19 mouse cellular contexts compared by ENCODE assay signal in genomic region chr10:99417591-99417990, GRCm38 (mm10).
DNase-seq lines count a peak whose midpoint lies in the region; ATAC-seq and TF ChIP-seq lines count a peak whose summit lies in the region.
"Had no signal": no experiment of that assay in that cellular context is flagged by ENCODE, and none has a peak within 500 bp of the region (broad histone marks: within the 10 kb centered on the region; RNA-seq: fewer than 3 reads in every experiment).

No protein-coding gene starts in this region.

- H3K36me3 ChIP-seq in forebrain, embryonic 12.5 days (replicated peaks), result no peaks in the 10 kb centered on the region
- no peaks in the 10 kb centered on the region for H3K36me3 ChIP-seq in forebrain, embryonic 16.5 days (ENCODE audit: control insufficient read depth, insufficient read depth)
- H3K36me3 ChIP-seq in midbrain, embryonic 10.5 days, result no peaks in the 10 kb centered on the region
- no peaks in the 10 kb centered on the region for H3K36me3 ChIP-seq in midbrain, embryonic 15.5 days (replicated peaks)
- H3K36me3 ChIP-seq in ES-Bruce4 (ENCODE audit: control insufficient read depth, insufficient read depth, low read length, poor library complexity, severe bottlenecking), result no peaks in the 10 kb centered on the region
- H3K36me3 ChIP-seq: heart, embryonic 12.5 days; limb, embryonic 15.5 days; liver, embryonic 15.5 days had no signal

- no peak for TF ChIP-seq CTCF in ES-Bruce4 (IDR thresholded peaks at IDR 0.05; ENCODE audit: low read depth, low read length)

- H3K27ac ChIP-seq in forebrain, embryonic 12.5 days, result no peak overlapping the region
- no peak overlapping the region for H3K27ac ChIP-seq in forebrain, embryonic 16.5 days (ENCODE audit: low read length)
- H3K27ac ChIP-seq in midbrain, embryonic 10.5 days (replicated peaks), result no peak overlapping the region
- H3K27ac ChIP-seq in midbrain, embryonic 15.5 days, result no peak overlapping the region
- no peak overlapping the region for H3K27ac ChIP-seq in ES-Bruce4 (ENCODE audit: insufficient read depth, low read length)
- H3K27ac ChIP-seq: gastrocnemius, adult 2 months; hindbrain, postnatal 0 days; kidney, postnatal 0 days; limb, embryonic 15.5 days; liver, embryonic 15.5 days had no signal

- no peak overlapping the region for H3K4me3 ChIP-seq in forebrain, embryonic 12.5 days (replicated peaks)
- H3K4me3 ChIP-seq in forebrain, embryonic 16.5 days (replicated peaks; ENCODE audit: low read length), result no peak overlapping the region
- no peak overlapping the region for H3K4me3 ChIP-seq in midbrain, embryonic 10.5 days
- H3K4me3 ChIP-seq in midbrain, embryonic 15.5 days, result no peak overlapping the region
- no peak overlapping the region for H3K4me3 ChIP-seq in ES-Bruce4 (ENCODE audit: low read depth, low read length)
- H3K4me3 ChIP-seq: gastrocnemius, adult 2 months; heart, embryonic 12.5 days; limb, embryonic 15.5 days; liver, embryonic 15.5 days had no signal

- ATAC-seq in forebrain, embryonic 12.5 days (ENCODE audit: low FRiP score), result 0 out of 2 replicates have a peak, but pooled peaks have one; percentile 47
- ATAC-seq in forebrain, embryonic 16.5 days, result no peak
- ATAC-seq in midbrain, embryonic 15.5 days (replicated peaks), result no peak
- ATAC-seq: hindbrain, postnatal 0 days had no signal

- no peak overlapping the region for H3K9ac ChIP-seq in forebrain, embryonic 12.5 days
- H3K9ac ChIP-seq in forebrain, embryonic 16.5 days (replicated peaks; ENCODE audit: low read depth, low read length), result no peak overlapping the region
- no peak overlapping the region for H3K9ac ChIP-seq in midbrain, embryonic 15.5 days
- no peak overlapping the region for H3K9ac ChIP-seq in ES-Bruce4 (ENCODE audit: low read depth, poor library complexity, severe bottlenecking)
- H3K9ac ChIP-seq: heart, embryonic 12.5 days; limb, embryonic 15.5 days; liver, embryonic 15.5 days had no signal

- intact Hi-C loops in left cerebral cortex, postnatal 10 days (cut with DNase I), result no loop called here

- 30% methylated on average over 7 of the region's 7 CpGs for WGBS in forebrain, embryonic 12.5 days
- 34% methylated on average over 7 of the region's 7 CpGs for WGBS in forebrain, embryonic 16.5 days
- WGBS in midbrain, embryonic 10.5 days, result 45% methylated on average over 7 of the region's 7 CpGs
- 43% methylated on average over 7 of the region's 7 CpGs for WGBS in midbrain, embryonic 15.5 days

- 0 out of 2 replicates have a peak, but pooled peaks have one; percentile 5 for TF ChIP-seq EP300 in ES-Bruce4 (IDR thresholded peaks at IDR 0.05; ENCODE audit: insufficient read depth, low read depth, low read length)

- H3K9me3 ChIP-seq in forebrain, embryonic 12.5 days, result no peaks in the 10 kb centered on the region
- H3K9me3 ChIP-seq in forebrain, embryonic 16.5 days (ENCODE audit: control insufficient read depth, low read length), result no peaks in the 10 kb centered on the region
- H3K9me3 ChIP-seq in midbrain, embryonic 10.5 days (replicated peaks), result no peaks in the 10 kb centered on the region
- no peaks in the 10 kb centered on the region for H3K9me3 ChIP-seq in midbrain, embryonic 15.5 days
- H3K9me3 ChIP-seq in ES-Bruce4 (replicated peaks; ENCODE audit: control insufficient read depth, insufficient read depth, low read length, poor library complexity, severe bottlenecking), result no peaks in the 10 kb centered on the region
- H3K9me3 ChIP-seq: limb, embryonic 15.5 days; liver, embryonic 15.5 days had no signal

- TF ChIP-seq POLR2A in ES-Bruce4 (IDR thresholded peaks at IDR 0.05; ENCODE audit: insufficient read depth, low read length), result no peak

- peaks cover 17% of the 10 kb centered on the region for H3K4me1 ChIP-seq in forebrain, embryonic 12.5 days
- peaks cover 8% of the 10 kb centered on the region for H3K4me1 ChIP-seq in forebrain, embryonic 16.5 days (replicated peaks; ENCODE audit: control insufficient read depth, insufficient read depth, low read length)
- H3K4me1 ChIP-seq in midbrain, embryonic 10.5 days, result peaks cover 18% of the 10 kb centered on the region
- no peaks in the 10 kb centered on the region for H3K4me1 ChIP-seq in midbrain, embryonic 15.5 days
- no peaks in the 10 kb centered on the region for H3K4me1 ChIP-seq in ES-Bruce4 (ENCODE audit: control insufficient read depth, insufficient read depth, low read length)
- H3K4me1 ChIP-seq: heart, embryonic 12.5 days; limb, embryonic 15.5 days; liver, embryonic 15.5 days had no signal

- no peak overlapping the region for H3K4me2 ChIP-seq in forebrain, embryonic 12.5 days
- no peak overlapping the region for H3K4me2 ChIP-seq in forebrain, embryonic 16.5 days (ENCODE audit: low read length)
- no peak overlapping the region for H3K4me2 ChIP-seq in midbrain, embryonic 15.5 days
- H3K4me2 ChIP-seq: heart, embryonic 12.5 days; limb, embryonic 15.5 days; liver, embryonic 15.5 days had no signal

- peak; percentile 33 for DNase-seq in midbrain, embryonic 10.5 days (ENCODE audit: low spot score)
- DNase-seq in WW6 (ENCODE audit: low read depth, low spot score), result peak; percentile 33
- no peak for DNase-seq in left cerebral cortex, postnatal 10 days (ENCODE audit: extremely low spot score in 1 of 2, low spot score in 2 of 2)
- DNase-seq in B cell, adult 2 months, result no peak
- DNase-seq: adrenal gland, postnatal 14 days; cerebellum, adult 11 months; gastrocnemius, adult 2 months; heart, postnatal 14 days; kidney, adult 18-20 months; lung, postnatal 10 days had no signal

- no peaks in the 10 kb centered on the region for H3K27me3 ChIP-seq in forebrain, embryonic 12.5 days
- H3K27me3 ChIP-seq in forebrain, embryonic 16.5 days (replicated peaks; ENCODE audit: control insufficient read depth, insufficient read depth, low read length), result no peaks in the 10 kb centered on the region
- H3K27me3 ChIP-seq in midbrain, embryonic 10.5 days (ENCODE audit: low read depth, poor library complexity, severe bottlenecking), result no peaks in the 10 kb centered on the region
- H3K27me3 ChIP-seq in midbrain, embryonic 15.5 days (replicated peaks), result no peaks in the 10 kb centered on the region
- H3K27me3 ChIP-seq in ES-Bruce4 (ENCODE audit: control insufficient read depth, insufficient read depth, low read length, poor library complexity, severe bottlenecking), result no peaks in the 10 kb centered on the region
- H3K27me3 ChIP-seq: heart, embryonic 12.5 days; limb, embryonic 15.5 days; liver, embryonic 15.5 days had no signal

Comparison
In these comparisons a context has a peak if more than half of its experiments do, and no peak if none do; other contexts are left out.
1. DNase-seq: peak in midbrain, embryonic 10.5 days (single experiment) and WW6 (single experiment); none in left cerebral cortex, postnatal 10 days (0 of 2) and B cell, adult 2 months (0 of 2).